ENCODE assay signal across 24 mouse cellular contexts in genomic region chr9:28083754-28084153, GRCm38 (mm10).
DNase-seq lines count a peak whose midpoint lies in the region; ATAC-seq and TF ChIP-seq lines count a peak whose summit lies in the region.
"Had no signal": no experiment of that assay in that cellular context is flagged by ENCODE, and none has a peak within 500 bp of the region (broad histone marks: within the 10 kb centered on the region; RNA-seq: fewer than 3 reads in every experiment).

No protein-coding gene starts in this region.

- ATAC-seq in forebrain, embryonic 14.5 days = no peak
- no peak for ATAC-seq in forebrain, embryonic 13.5 days
- ATAC-seq in lung, embryonic 14.5 days (ENCODE audit: insufficient read depth) = no peak
- no peak; the same call in 1 of the 2 replicates for ATAC-seq in lung, postnatal 0 days
- ATAC-seq: intestine, postnatal 0 days had no signal

- no peak overlapping the region for H3K4me3 ChIP-seq in forebrain, embryonic 14.5 days (ENCODE audit: low read depth, low read length)
- H3K4me3 ChIP-seq in forebrain, embryonic 13.5 days = no peak overlapping the region
- H3K4me3 ChIP-seq in lung, embryonic 14.5 days (ENCODE audit: low read depth, low read length) = no peak overlapping the region
- H3K4me3 ChIP-seq in lung, postnatal 0 days (ENCODE audit: low read depth, low read length) = no peak overlapping the region
- no peak overlapping the region for H3K4me3 ChIP-seq in layer of hippocampus, adult 2 months
- H3K4me3 ChIP-seq: embryonic facial prominence, embryonic 13.5 days; forebrain, embryonic 12.5 days; heart, embryonic 13.5 days; limb, embryonic 12.5 days; liver, embryonic 15.5 days; lung, embryonic 15.5 days; neural tube, embryonic 15.5 days; stomach, embryonic 15.5 days had no signal

- H3K9ac ChIP-seq in forebrain, embryonic 14.5 days (ENCODE audit: low read length) = no peak overlapping the region
- no peak overlapping the region for H3K9ac ChIP-seq in forebrain, embryonic 13.5 days
- no peak overlapping the region for H3K9ac ChIP-seq in lung, embryonic 14.5 days
- no peak overlapping the region for H3K9ac ChIP-seq in lung, postnatal 0 days (replicated peaks; ENCODE audit: low read depth)
- H3K9ac ChIP-seq: embryonic facial prominence, embryonic 13.5 days; forebrain, embryonic 12.5 days; heart, embryonic 13.5 days; hindbrain, embryonic 14.5 days; limb, embryonic 12.5 days; liver, embryonic 15.5 days; lung, embryonic 15.5 days; neural tube, embryonic 15.5 days; stomach, embryonic 15.5 days had no signal

- H3K4me2 ChIP-seq in forebrain, embryonic 14.5 days (ENCODE audit: low read length) = no peak overlapping the region
- H3K4me2 ChIP-seq in forebrain, embryonic 13.5 days = no peak overlapping the region
- H3K4me2 ChIP-seq in lung, embryonic 14.5 days = no peak overlapping the region
- no peak overlapping the region for H3K4me2 ChIP-seq in lung, postnatal 0 days (replicated peaks; ENCODE audit: low read depth, low read length)
- H3K4me2 ChIP-seq: embryonic facial prominence, embryonic 13.5 days; forebrain, embryonic 12.5 days; heart, embryonic 13.5 days; hindbrain, embryonic 14.5 days; limb, embryonic 12.5 days; liver, embryonic 15.5 days; lung, embryonic 15.5 days; neural tube, embryonic 15.5 days; stomach, embryonic 15.5 days had no signal

- H3K27me3 ChIP-seq in forebrain, embryonic 14.5 days (replicated peaks; ENCODE audit: control insufficient read depth, insufficient read depth, low read length) = no peaks in the 10 kb centered on the region
- no peaks in the 10 kb centered on the region for H3K27me3 ChIP-seq in forebrain, embryonic 13.5 days
- H3K27me3 ChIP-seq in lung, embryonic 14.5 days (ENCODE audit: insufficient read depth, low read length) = no peaks in the 10 kb centered on the region
- no peaks in the 10 kb centered on the region for H3K27me3 ChIP-seq in lung, postnatal 0 days (replicated peaks; ENCODE audit: insufficient read depth, low read length)
- H3K27me3 ChIP-seq: CH12.LX; embryonic facial prominence, embryonic 13.5 days; forebrain, embryonic 12.5 days; heart, embryonic 13.5 days; liver, embryonic 15.5 days; lung, embryonic 15.5 days; stomach, embryonic 15.5 days had no signal

- 65% methylated on average over 3 of the region's 3 CpGs for WGBS in forebrain, embryonic 14.5 days
- WGBS in forebrain, embryonic 13.5 days = 64% methylated on average over 3 of the region's 3 CpGs
- 88% methylated on average over 3 of the region's 3 CpGs for WGBS in lung, embryonic 14.5 days
- WGBS in lung, postnatal 0 days = 77% methylated on average over 3 of the region's 3 CpGs

- no peaks in the 10 kb centered on the region for H3K36me3 ChIP-seq in forebrain, embryonic 14.5 days (ENCODE audit: control insufficient read depth, insufficient read depth, low read length)
- no peaks in the 10 kb centered on the region for H3K36me3 ChIP-seq in forebrain, embryonic 13.5 days (ENCODE audit: poor library complexity, severe bottlenecking)
- H3K36me3 ChIP-seq in lung, embryonic 14.5 days (ENCODE audit: insufficient read depth) = no peaks in the 10 kb centered on the region
- no peaks in the 10 kb centered on the region for H3K36me3 ChIP-seq in lung, postnatal 0 days (ENCODE audit: insufficient read depth, low read length)
- H3K36me3 ChIP-seq: embryonic facial prominence, embryonic 13.5 days; forebrain, embryonic 12.5 days; heart, embryonic 13.5 days; limb, embryonic 12.5 days; liver, embryonic 15.5 days; lung, embryonic 15.5 days; neural tube, embryonic 15.5 days; stomach, embryonic 15.5 days had no signal

- no peak for TF ChIP-seq CTCF in lung, embryonic 14.5 days (IDR thresholded peaks at IDR 0.05; ENCODE audit: low read depth)
- no peak for TF ChIP-seq CTCF in lung, postnatal 0 days (IDR thresholded peaks at IDR 0.05)
- TF ChIP-seq CTCF in layer of hippocampus, adult 2 months (conservative IDR thresholded peaks at IDR 0.05) = no peak

- peaks cover 6% of the 10 kb centered on the region; the same call in 1 of the 2 replicates for H3K4me1 ChIP-seq in forebrain, embryonic 14.5 days (ENCODE audit: control insufficient read depth, insufficient read depth, low read length)
- peaks cover 18% of the 10 kb centered on the region for H3K4me1 ChIP-seq in forebrain, embryonic 13.5 days
- H3K4me1 ChIP-seq in lung, embryonic 14.5 days (ENCODE audit: insufficient read depth) = no peaks in the 10 kb centered on the region
- no peaks in the 10 kb centered on the region for H3K4me1 ChIP-seq in lung, postnatal 0 days (ENCODE audit: insufficient read depth, low read depth, low read length)
- H3K4me1 ChIP-seq: embryonic facial prominence, embryonic 13.5 days; limb, embryonic 12.5 days; liver, embryonic 15.5 days; stomach, embryonic 15.5 days had no signal

- peak; percentile 14 for DNase-seq in forebrain, embryonic 14.5 days (ENCODE audit: low spot score)
- DNase-seq in lung, embryonic 14.5 days = peak; percentile 4
- DNase-seq in lung, postnatal 0 days (ENCODE audit: low spot score) = no peak
- peak; percentile 22 to 36 for DNase-seq in right cerebral cortex, postnatal 10 days (ENCODE audit: low spot score in 2 of 2)
- no peak for DNase-seq in right cerebral cortex, adult 2 months (ENCODE audit: low spot score in 2 of 2)
- DNase-seq in thymus, adult 18-20 months = no peak
- no peak for DNase-seq in layer of hippocampus, adult 2 months (ENCODE audit: low spot score in 2 of 2)
- DNase-seq: adrenal gland, postnatal 10 days; kidney, adult 9 months; layer of hippocampus, adult 9-11 months; thymus, postnatal 36 days had no signal

- H3K9me3 ChIP-seq in forebrain, embryonic 14.5 days (replicated peaks; ENCODE audit: control insufficient read depth, low read length) = no peaks in the 10 kb centered on the region
- no peaks in the 10 kb centered on the region for H3K9me3 ChIP-seq in forebrain, embryonic 13.5 days (replicated peaks)
- H3K9me3 ChIP-seq in lung, embryonic 14.5 days (ENCODE audit: low read depth, low read length) = no peaks in the 10 kb centered on the region
- H3K9me3 ChIP-seq in lung, postnatal 0 days (ENCODE audit: low read length) = no peaks in the 10 kb centered on the region
- H3K9me3 ChIP-seq: embryonic facial prominence, embryonic 13.5 days; forebrain, embryonic 12.5 days; heart, embryonic 13.5 days; limb, embryonic 12.5 days; liver, embryonic 15.5 days; lung, embryonic 15.5 days; neural tube, embryonic 15.5 days; stomach, embryonic 15.5 days had no signal

- H3K27ac ChIP-seq in forebrain, embryonic 14.5 days (ENCODE audit: low read depth, low read length) = no peak overlapping the region
- H3K27ac ChIP-seq in forebrain, embryonic 13.5 days = no peak overlapping the region
- H3K27ac ChIP-seq in lung, embryonic 14.5 days (ENCODE audit: low read depth) = no peak overlapping the region
- no peak overlapping the region for H3K27ac ChIP-seq in lung, postnatal 0 days (ENCODE audit: low read length)
- no peak overlapping the region; the same call in 1 of the 2 replicates for H3K27ac ChIP-seq in layer of hippocampus, adult 2 months
- H3K27ac ChIP-seq: embryonic facial prominence, embryonic 13.5 days; forebrain, embryonic 12.5 days; limb, embryonic 12.5 days; liver, embryonic 15.5 days; lung, embryonic 15.5 days; macrophage; neural tube, embryonic 15.5 days; stomach, embryonic 15.5 days had no signal

- no peak for TF ChIP-seq EP300 in lung, postnatal 0 days (IDR thresholded peaks at IDR 0.05)

Comparison
In these comparisons a context has a peak if more than half of its experiments do, and no peak if none do; other contexts are left out.
1. DNase-seq: peak in forebrain, embryonic 14.5 days (single experiment), lung, embryonic 14.5 days (single experiment) and right cerebral cortex, postnatal 10 days (2 of 2); none in lung, postnatal 0 days (single experiment), right cerebral cortex, adult 2 months (0 of 2), thymus, adult 18-20 months (0 of 2) and layer of hippocampus, adult 2 months (0 of 2).